Mouse (Mus musculus) neural tube, embryonic 14.5 days (tissue): ENCODE measurements around the gene Gpr137. TPM values are rescaled to one million over a fixed set of nuclear protein-coding genes. Genes with fewer than 3 reads are reported as not detected.

Source experiments
- microRNA-seq: library from miRNA; unstranded; fragments of <30 nt; microRNA quantifications from one replicate; pipeline ENCODE4, GENCODE M21; 2016
- polyA plus RNA-seq: library from polyadenylated mRNA; unstranded; fragments of >200 nt; fragmentation: Nextera tagmentation; extraction: Ambion mirVana; gene quantifications from 2 replicates; pipeline ENCODE4 v1.2.1, GENCODE M21; 2014

The Gpr137 gene
- polyA plus RNA-seq, 1 experiment from 2014 or later = 59.6 TPM

Small RNA genes lying within 50 kb of the gene (microRNA-seq; reads per million reads assigned to microRNA genes)
- 0.85 reads per million for gene Mir6990

Other genes with a start within 250 kb of the Gpr137 start
- gene Rps6ka4, start 101.8 kb downstream of the Gpr137 start, polyA plus RNA-seq = 9.6 and 10.4 TPM in 2 replicates
- gene Ccdc88b, start 84.3 kb downstream of the Gpr137 start, polyA plus RNA-seq = 0.32 TPM in 2 replicates
- 104 and 106 TPM in 2 replicates for gene Trmt112, start 32.8 kb downstream of the Gpr137 start, polyA plus RNA-seq
- 240 and 272 TPM in 2 replicates for gene Prdx5, start 32.4 kb downstream of the Gpr137 start, polyA plus RNA-seq
- gene Esrra, start 20.7 kb downstream of the Gpr137 start, polyA plus RNA-seq = 6.9 and 8.4 TPM in 2 replicates
- 0.94 and 5.6 TPM in 2 replicates for gene Catsperz, start 17.1 kb downstream of the Gpr137 start, polyA plus RNA-seq
- 9.4 and 9.9 TPM in 2 replicates for gene Kcnk4, start 8.0 kb downstream of the Gpr137 start, polyA plus RNA-seq
- gene Bad, start 619 bp downstream of the Gpr137 start, polyA plus RNA-seq = 87.4 and 87.8 TPM in 2 replicates
- 140 and 162 TPM in 2 replicates for gene Ppp1r14b, start 32.5 kb upstream of the Gpr137 start, polyA plus RNA-seq
- gene Plcb3, start 34.0 kb upstream of the Gpr137 start, polyA plus RNA-seq = 7.6 and 17.6 TPM in 2 replicates
- 93.0 and 119 TPM in 2 replicates for gene Fkbp2, start 38.0 kb upstream of the Gpr137 start, polyA plus RNA-seq
- gene Vegfb, start 45.2 kb upstream of the Gpr137 start, polyA plus RNA-seq = 52.0 and 60.9 TPM in 2 replicates
- 23.7 and 28.5 TPM in 2 replicates for gene Dnajc4, start 50.1 kb upstream of the Gpr137 start, polyA plus RNA-seq
- 22.0 and 22.6 TPM in 2 replicates for gene Nudt22, start 53.6 kb upstream of the Gpr137 start, polyA plus RNA-seq
- 22.2 and 29.8 TPM in 2 replicates for gene Trpt1, start 53.7 kb upstream of the Gpr137 start, polyA plus RNA-seq
- 1.9 and 4.9 TPM in 2 replicates for gene Fermt3, start 77.0 kb upstream of the Gpr137 start, polyA plus RNA-seq
- 207 and 215 TPM in 2 replicates for gene Stip1, start 97.5 kb upstream of the Gpr137 start, polyA plus RNA-seq
- gene Macrod1, start 114.3 kb upstream of the Gpr137 start, polyA plus RNA-seq = 4.7 and 5.6 TPM in 2 replicates
- gene Flrt1, start 163.2 kb upstream of the Gpr137 start, polyA plus RNA-seq = 11.0 and 13.3 TPM in 2 replicates